Mouse (Mus musculus) ES-Bruce4 (cell line): Measurements from ENCODE around the gene Synj1.

ENCODE experiments used
- CTCF ChIP-seq: IDR thresholded peaks from one replicate; pipeline ENCODE4 v1.8.1; 2011; ENCODE audit warnings: low read depth, low read length
- POLR2A ChIP-seq: IDR thresholded peaks from one replicate; pipeline ENCODE4 v1.8.1; 2011; ENCODE audit warnings: low read length; ENCODE audit not compliant: insufficient read depth

GRCm38 (mm10) chr16:90995023-90995422 lies 16.1 kb downstream of the Synj1 start:
- TF ChIP-seq CTCF (no peak), POLR2A (no peak)
